Mouse (Mus musculus): Measurements from ENCODE around the gene Atxn1.

Gene Atxn1

GRCm38 (mm10) chr13:45622871-45623546, 341.8 kb downstream of the Atxn1 start:
- DNase-seq, result peak; percentile 48 to 61

- no peak for DNase-seq
These were observed 344.1 kb downstream of the Atxn1 start for GRCm38 (mm10) chr13:45620687-45621086.

- no peak for DNase-seq
These were observed 344.5 kb downstream of the Atxn1 start for GRCm38 (mm10) chr13:45620281-45620680.

GRCm38 (mm10) chr13:45617988-45618387, 346.8 kb downstream of the Atxn1 start:
- no peak for DNase-seq

- no peak for DNase-seq
These were observed 350.0 kb downstream of the Atxn1 start for GRCm38 (mm10) chr13:45614762-45615161.

GRCm38 (mm10) chr13:45613346-45613745, 351.5 kb downstream of the Atxn1 start:
- DNase-seq, result peak in 1 of 2 experiments; percentile 57

GRCm38 (mm10) chr13:45611554-45611953, 353.3 kb downstream of the Atxn1 start:
- DNase-seq, result no peak

- no peak for DNase-seq
These were observed 355.3 kb downstream of the Atxn1 start for GRCm38 (mm10) chr13:45609461-45609860.

- DNase-seq, result no peak
These were observed 356.2 kb downstream of the Atxn1 start for GRCm38 (mm10) chr13:45608593-45608992.

- DNase-seq, result no peak
These were observed 356.9 kb downstream of the Atxn1 start for GRCm38 (mm10) chr13:45607946-45608345.

GRCm38 (mm10) chr13:45603636-45604035, 361.2 kb downstream of the Atxn1 start:
- DNase-seq, result peak in 1 of 2 experiments; percentile 12

- DNase-seq, result no peak
These were observed 364.4 kb downstream of the Atxn1 start for GRCm38 (mm10) chr13:45600443-45600842.

- no peak for DNase-seq
These were observed 365.0 kb downstream of the Atxn1 start for GRCm38 (mm10) chr13:45599831-45600230.

GRCm38 (mm10) chr13:45595416-45595815, 369.4 kb downstream of the Atxn1 start:
- no peak for DNase-seq

GRCm38 (mm10) chr13:45593914-45594313, 370.9 kb downstream of the Atxn1 start:
- DNase-seq, result no peak

- no peak for DNase-seq
These were observed 373.9 kb downstream of the Atxn1 start for GRCm38 (mm10) chr13:45590898-45591297.

- DNase-seq, result no peak
These were observed 381.7 kb downstream of the Atxn1 start for GRCm38 (mm10) chr13:45583061-45583460.

- DNase-seq, result no peak
These were observed 382.5 kb downstream of the Atxn1 start for GRCm38 (mm10) chr13:45582294-45582693.

- DNase-seq, result no peak
These were observed 385.1 kb downstream of the Atxn1 start for GRCm38 (mm10) chr13:45579751-45580150.

- DNase-seq, result peak; percentile 83 to 84
These were observed 387.0 kb downstream of the Atxn1 start for GRCm38 (mm10) chr13:45577784-45578183.

- DNase-seq, result no peak
These were observed 387.4 kb downstream of the Atxn1 start for GRCm38 (mm10) chr13:45577366-45577765.

GRCm38 (mm10) chr13:45576185-45576584, 388.6 kb downstream of the Atxn1 start:
- peak; percentile 90 to 92 for DNase-seq

GRCm38 (mm10) chr13:45572768-45573167, 392.0 kb downstream of the Atxn1 start:
- DNase-seq, result peak; percentile 67 to 77

- DNase-seq, result peak; percentile 79 to 84
These were observed 393.0 kb downstream of the Atxn1 start for GRCm38 (mm10) chr13:45571795-45572262.

- no peak for DNase-seq
These were observed 394.9 kb downstream of the Atxn1 start for GRCm38 (mm10) chr13:45569932-45570331.

Measured in kidney, postnatal 25 days (tissue).